Mouse (Mus musculus): ENCODE measurements around the gene Dock4. TPM values are rescaled to one million over a fixed set of nuclear protein-coding genes. Genes with fewer than 3 reads are reported as not detected.

Dock4 gene
- total and polyA plus RNA-seq, 3 experiments: 4.3 to 13.6 (median 11.2) TPM

DNA sequence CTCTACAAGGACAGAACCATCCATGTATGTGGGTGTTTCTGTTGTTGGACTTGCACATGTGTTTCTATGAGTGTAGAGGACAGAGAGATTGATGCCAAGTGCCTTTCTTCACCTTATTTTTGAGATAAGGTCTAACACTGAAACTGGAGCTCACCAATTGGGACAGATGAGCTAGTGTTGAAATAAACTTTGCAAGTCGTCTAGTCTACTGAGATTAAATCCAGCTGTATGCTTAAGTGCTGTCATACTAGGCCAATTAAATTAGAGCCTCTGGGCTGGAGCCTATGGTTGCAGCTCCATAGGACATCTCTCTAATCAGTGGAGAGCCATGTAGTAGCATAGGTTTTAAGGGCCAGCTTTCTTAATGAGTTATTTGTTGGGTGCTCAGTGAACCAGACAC, 124.5 kb downstream of the Dock4 start:
- Histone ChIP-seq H3K9ac (ENCODE audit: low read depth, low read length) (no peak overlapping the region), H3K27me3 (ENCODE audit: control insufficient read depth, insufficient read depth, low read length) (no peaks in the 10 kb centered on the region), H3K79me2 (replicated peaks; ENCODE audit: control insufficient read depth, insufficient read depth, low read length) (no peaks in the 10 kb centered on the region), H3K36me3 (ENCODE audit: control insufficient read depth, insufficient read depth, low read length) (peaks cover 9% of the 10 kb centered on the region; the same call in 1 of the 2 replicates), H3K4me1 (ENCODE audit: control insufficient read depth, insufficient read depth, low read length) (peaks cover 4% of the 10 kb centered on the region), H3K4me3 (no peak overlapping the region), H3K27ac (no peak overlapping the region)
- 20% methylated on average over 1 of the region's 1 CpGs for WGBS
- intact Hi-C loops (cut with DNase I): loop anchor here (10.0 kb wide), 1 partner anchor 115 kb away; no protein-coding TSS in a partner anchor
- no peak for TF ChIP-seq EP300 (IDR thresholded peaks at IDR 0.05; ENCODE audit: insufficient read depth, low read depth, low read length)
- no peak for TF ChIP-seq CTCF (IDR thresholded peaks at IDR 0.05)
- DNase-seq: no peak

DNA sequence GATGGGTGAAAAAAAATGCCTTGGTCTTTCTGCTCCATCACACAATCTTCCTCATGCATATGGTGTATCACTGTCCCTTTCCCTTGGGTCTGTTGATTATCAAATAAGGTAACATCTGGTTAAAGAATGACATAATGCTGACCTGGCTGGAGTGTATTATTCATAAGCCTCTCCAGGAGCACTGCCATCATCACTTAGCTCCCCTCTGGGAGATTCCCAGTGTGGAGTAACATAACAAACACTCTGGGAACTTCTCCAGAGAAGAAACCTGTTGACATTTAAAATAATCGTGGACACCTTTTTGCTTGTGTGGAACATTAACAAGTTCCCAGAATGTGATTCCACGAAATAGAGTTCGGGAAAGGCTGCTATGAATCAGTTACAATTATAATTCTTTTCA, 128.3 kb downstream of the Dock4 start:
- no peak for DNase-seq
- TF ChIP-seq EP300 (IDR thresholded peaks at IDR 0.05; ENCODE audit: insufficient read depth, low read depth, low read length) (no peak), CTCF (IDR thresholded peaks at IDR 0.05) (no peak), POLR2A (IDR thresholded peaks at IDR 0.05; ENCODE audit: insufficient read depth, low read depth, low read length) (no peak)
- Histone ChIP-seq H3K36me3 (ENCODE audit: control insufficient read depth, insufficient read depth, low read length) (peaks cover 6% of the 10 kb centered on the region; the same call in 1 of the 2 replicates), H3K27ac (no peak overlapping the region), H3K79me2 (replicated peaks; ENCODE audit: control insufficient read depth, insufficient read depth, low read length) (peaks cover 2% of the 10 kb centered on the region), H3K9ac (ENCODE audit: low read depth, low read length) (no peak overlapping the region), H3K4me3 (no peak overlapping the region), H3K27me3 (ENCODE audit: control insufficient read depth, insufficient read depth, low read length) (no peaks in the 10 kb centered on the region), H3K4me1 (ENCODE audit: control insufficient read depth, insufficient read depth, low read length) (peaks cover 5% of the 10 kb centered on the region)
- WGBS: 11% methylated on average over 3 of the region's 3 CpGs
- intact Hi-C loops (cut with DNase I): loop anchor here (10.0 kb wide), 1 partner anchor 111 kb away; no protein-coding TSS in a partner anchor

DNA sequence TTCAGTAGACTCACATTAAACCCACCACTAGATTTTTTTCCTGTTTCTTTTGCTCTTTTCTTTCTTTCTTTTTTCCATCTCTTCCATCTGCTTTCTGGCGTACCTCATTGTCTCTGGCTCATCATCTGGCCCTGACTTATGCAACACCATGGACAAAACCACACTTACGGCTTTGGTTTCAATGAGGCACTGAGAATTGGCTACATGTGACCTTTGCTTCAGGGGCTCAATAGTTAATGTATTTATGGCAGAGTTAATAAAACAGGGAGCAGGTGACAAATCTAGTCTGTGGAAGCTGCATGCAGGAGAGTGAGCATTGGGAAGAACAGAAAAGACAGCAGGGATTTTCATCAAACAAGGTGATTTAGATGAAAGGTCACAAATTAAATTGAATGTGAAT, 131.0 kb downstream of the Dock4 start:
- intact Hi-C loops (cut with DNase I): loop anchor here (10.0 kb wide), 1 partner anchor 108 kb away; no protein-coding TSS in a partner anchor
- DNase-seq: no peak
- peaks cover 5% of the 10 kb centered on the region for H3K4me1 ChIP-seq (ENCODE audit: control insufficient read depth, insufficient read depth, low read length)
- H3K27me3 ChIP-seq (ENCODE audit: control insufficient read depth, insufficient read depth, low read length): no peaks in the 10 kb centered on the region
- H3K36me3 ChIP-seq (ENCODE audit: control insufficient read depth, insufficient read depth, low read length): peaks cover 3% of the 10 kb centered on the region
- H3K9ac ChIP-seq (ENCODE audit: low read depth, low read length): no peak overlapping the region
- peaks cover 2% of the 10 kb centered on the region for H3K79me2 ChIP-seq (replicated peaks; ENCODE audit: control insufficient read depth, insufficient read depth, low read length)
- TF ChIP-seq CTCF (IDR thresholded peaks at IDR 0.05) (no peak), POLR2A (IDR thresholded peaks at IDR 0.05; ENCODE audit: insufficient read depth, low read depth, low read length) (no peak), EP300 (IDR thresholded peaks at IDR 0.05; ENCODE audit: insufficient read depth, low read depth, low read length) (no peak)
- WGBS: 99% methylated on average over 2 of the region's 2 CpGs
- no peak overlapping the region for H3K27ac ChIP-seq
- H3K4me3 ChIP-seq: no peak overlapping the region

DNA sequence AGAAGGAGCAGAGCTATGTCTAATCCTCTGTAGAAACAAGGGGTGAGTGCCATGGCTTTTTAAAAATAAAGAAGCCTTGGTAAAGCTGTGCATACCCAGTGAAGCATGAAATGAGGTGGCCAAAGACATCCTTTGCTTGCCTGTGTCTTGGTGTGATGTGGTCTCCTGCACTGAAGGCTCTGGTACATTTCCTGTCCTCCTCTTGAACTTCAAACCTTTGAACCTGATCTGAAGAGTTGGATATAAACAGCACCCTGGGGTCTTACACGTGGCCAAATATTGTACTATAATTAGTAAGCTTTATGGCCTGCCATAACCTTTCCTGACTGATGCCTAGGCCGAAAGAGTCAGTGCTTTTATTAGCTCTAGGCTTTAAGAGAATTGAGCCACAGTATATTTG, 134.6 kb downstream of the Dock4 start:
- Histone ChIP-seq H3K36me3 (ENCODE audit: control insufficient read depth, insufficient read depth, low read length) (no peaks in the 10 kb centered on the region; the same call in none of the 2 replicates), H3K27me3 (ENCODE audit: control insufficient read depth, insufficient read depth, low read length) (no peaks in the 10 kb centered on the region), H3K9ac (ENCODE audit: low read depth, low read length) (no peak overlapping the region), H3K27ac (no peak overlapping the region), H3K79me2 (replicated peaks; ENCODE audit: control insufficient read depth, insufficient read depth, low read length) (peaks cover 6% of the 10 kb centered on the region), H3K4me1 (ENCODE audit: control insufficient read depth, insufficient read depth, low read length) (peaks cover 12% of the 10 kb centered on the region), H3K4me3 (no peak overlapping the region)
- intact Hi-C loops (cut with DNase I): no loop called here
- DNase-seq: no peak
- 27% methylated on average over 2 of the region's 2 CpGs for WGBS
- TF ChIP-seq EP300 (IDR thresholded peaks at IDR 0.05; ENCODE audit: insufficient read depth, low read depth, low read length): no peak
- TF ChIP-seq CTCF (IDR thresholded peaks at IDR 0.05): no peak
- no peak for TF ChIP-seq POLR2A (IDR thresholded peaks at IDR 0.05; ENCODE audit: insufficient read depth, low read depth, low read length)

DNA sequence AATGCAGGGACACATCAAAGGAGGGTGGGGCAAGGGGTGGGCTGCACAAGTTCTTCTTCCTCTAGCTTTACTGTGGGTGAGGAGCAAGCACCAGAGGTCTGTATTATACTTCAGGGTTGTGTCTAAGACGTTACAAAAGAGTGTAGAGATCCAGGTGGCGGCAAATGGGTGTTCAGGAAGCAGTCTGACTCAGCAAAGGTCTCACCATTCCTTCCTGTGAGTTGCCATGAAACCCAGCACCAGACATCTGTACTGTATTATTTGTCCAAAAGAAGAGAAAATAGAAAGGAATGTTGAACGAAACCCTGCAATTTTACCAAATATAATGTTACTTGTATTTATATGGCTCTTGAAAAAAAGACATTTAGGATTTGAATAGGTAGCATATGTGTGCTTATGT, 135.3 kb downstream of the Dock4 start:
- H3K27ac ChIP-seq: no peak overlapping the region
- intact Hi-C loops (cut with DNase I): no loop called here
- peaks cover 3% of the 10 kb centered on the region for H3K79me2 ChIP-seq (replicated peaks; ENCODE audit: control insufficient read depth, insufficient read depth, low read length)
- H3K4me3 ChIP-seq: no peak overlapping the region
- H3K9ac ChIP-seq (ENCODE audit: low read depth, low read length): no peak overlapping the region
- TF ChIP-seq CTCF (IDR thresholded peaks at IDR 0.05) (no peak), EP300 (IDR thresholded peaks at IDR 0.05; ENCODE audit: insufficient read depth, low read depth, low read length) (no peak), POLR2A (IDR thresholded peaks at IDR 0.05; ENCODE audit: insufficient read depth, low read depth, low read length) (no peak)
- peaks cover 2% of the 10 kb centered on the region for H3K36me3 ChIP-seq (ENCODE audit: control insufficient read depth, insufficient read depth, low read length)
- H3K27me3 ChIP-seq (ENCODE audit: control insufficient read depth, insufficient read depth, low read length): no peaks in the 10 kb centered on the region
- DNase-seq: no peak
- 58% methylated on average over 3 of the region's 3 CpGs for WGBS
- H3K4me1 ChIP-seq (ENCODE audit: control insufficient read depth, insufficient read depth, low read length): peaks cover 12% of the 10 kb centered on the region

DNA sequence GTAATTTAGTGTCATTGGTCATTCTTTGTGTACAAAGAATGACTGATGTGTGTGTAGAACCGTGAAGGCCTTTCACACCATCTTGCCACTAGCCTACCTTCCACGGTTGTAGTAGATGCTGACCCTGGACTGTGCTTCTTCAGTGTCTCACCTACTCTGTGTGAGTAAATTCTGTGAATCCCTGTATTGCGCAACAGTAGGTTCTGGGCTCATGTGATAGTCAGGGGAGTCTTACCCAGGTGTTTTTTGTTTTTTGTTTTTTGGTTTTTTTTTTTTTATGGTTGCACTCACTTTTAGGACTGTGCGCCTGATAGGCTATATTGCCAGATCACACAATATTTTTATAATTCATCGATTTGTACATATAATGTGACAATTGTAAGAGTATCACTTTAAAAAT, 136.3 kb downstream of the Dock4 start:
- Histone ChIP-seq H3K4me3 (no peak overlapping the region), H3K27ac (no peak overlapping the region)
- WGBS: 96% methylated on average over 5 of the region's 5 CpGs

More for the DNA sequence above, 136.3 kb downstream of the Dock4 start:
- Histone ChIP-seq H3K4me1 (ENCODE audit: control insufficient read depth, insufficient read depth, low read length) (peaks cover 10% of the 10 kb centered on the region), H3K36me3 (ENCODE audit: control insufficient read depth, insufficient read depth, low read length) (peaks cover 2% of the 10 kb centered on the region), H3K79me2 (replicated peaks; ENCODE audit: control insufficient read depth, insufficient read depth, low read length) (peaks cover 3% of the 10 kb centered on the region), H3K27me3 (ENCODE audit: control insufficient read depth, insufficient read depth, low read length) (no peaks in the 10 kb centered on the region), H3K9ac (ENCODE audit: low read depth, low read length) (no peak overlapping the region)
- TF ChIP-seq EP300 (IDR thresholded peaks at IDR 0.05; ENCODE audit: insufficient read depth, low read depth, low read length): no peak
- intact Hi-C loops (cut with DNase I): no loop called here
- DNase-seq: no peak
